Mouse (Mus musculus): ENCODE measurements around the gene Gm3099. TPM values are rescaled to one million over a fixed set of nuclear protein-coding genes. Genes with fewer than 3 reads are reported as not detected.
"Not testable (repeated sequence)": the region's sequence is repeated elsewhere in the genome, so short reads cannot be mapped to it uniquely, and the experiment has no call there.

Gm3099 gene
- not detected for total RNA-seq (2021)
- long read RNA-seq, experiment 1, result 0 reads
- long read RNA-seq, experiment 2, result 0 reads

- DNase-seq, result not testable (repeated sequence)
These were observed at the start of gene Gm3099 for GRCm38 (mm10) chr14:3998094-3998493. TSS of gene Gm3099 (plus strand) at chr14:3998394.

GRCm38 (mm10) chr14:3963247-3963646 lies 34.9 kb upstream of the Gm3099 start, which contains the start of gene Gm3095:
TSS of gene Gm3095 (plus strand) at chr14:3963547.
- not testable (repeated sequence) for DNase-seq

- not testable (repeated sequence) for DNase-seq
These were observed 25.4 kb downstream of the Gm3099 start, which contains the start of gene Gm5796 for GRCm38 (mm10) chr14:4023641-4024040. TSS of gene Gm5796 (plus strand) at chr14:4023941.

Other genes starting within 250 kb of the Gm3099 start
- 1 to 10 TPM in 1 of 2 experiments, not detected in 1; 1.1 TPM for gene Gm3002, start 188.3 kb upstream of the Gm3099 start, total RNA-seq (2021)
- gene Gm3033, start 152.1 kb upstream of the Gm3099 start, total RNA-seq (2021), result under 1 TPM in 1 of 2 experiments, not detected in 1; 0.70 TPM
- gene Gm2916, start 114.2 kb upstream of the Gm3099 start, total RNA-seq (2021), result not detected
- gene Gm3029, start 66.6 kb upstream of the Gm3099 start, total RNA-seq (2021), result not detected
- gene Gm3095, start 34.8 kb upstream of the Gm3099 start, total RNA-seq (2021), result under 1 TPM in 1 of 2 experiments, not detected in 1; 0.31 TPM
- 1 to 10 TPM; 2.0 TPM for gene Gm5796, start 25.5 kb downstream of the Gm3099 start, total RNA-seq (2021)
- gene Gm3115, start 85.7 kb downstream of the Gm3099 start, total RNA-seq (2021), result under 1 TPM; 0.31 to 0.50 TPM
- gene Gm8108, start 112.1 kb downstream of the Gm3099 start, total RNA-seq (2021), result 1 to 10 TPM in 1 of 2 experiments, under 1 TPM in 1; 0.40 to 2.0 TPM
- not detected for gene Gm3127, start 166.6 kb downstream of the Gm3099 start, total RNA-seq (2021)
- gene Gm2974, start 184.2 kb downstream of the Gm3099 start, total RNA-seq (2021), result not detected